In genomic region chr2:129232023-129232422, GRCm38 (mm10) we compare ENCODE assay signal across 10 mouse cellular contexts. TPM values are rescaled to one million over a fixed set of nuclear protein-coding genes. Genes with fewer than 3 reads are reported as not detected.
DNase-seq lines count a peak whose midpoint lies in the region; ATAC-seq lines count a peak whose summit lies in the region.
"Had no signal": no experiment of that assay in that cellular context is flagged by ENCODE, and none has a peak within 500 bp of the region (broad histone marks: within the 10 kb centered on the region; RNA-seq: fewer than 3 reads in every experiment).

No protein-coding gene starts in this region.

- H3K27me3 ChIP-seq in forebrain, embryonic 15.5 days, result no peaks in the 10 kb centered on the region
- H3K27me3 ChIP-seq in forebrain, embryonic 12.5 days, result no peaks in the 10 kb centered on the region
- no peaks in the 10 kb centered on the region for H3K27me3 ChIP-seq in neural tube, embryonic 15.5 days (replicated peaks)
- H3K27me3 ChIP-seq: neural tube, embryonic 13.5 days had no signal

- no peak overlapping the region for H3K9ac ChIP-seq in forebrain, embryonic 15.5 days (replicated peaks)
- H3K9ac ChIP-seq in forebrain, embryonic 12.5 days, result no peak overlapping the region
- H3K9ac ChIP-seq in neural tube, embryonic 15.5 days (replicated peaks), result no peak overlapping the region
- H3K9ac ChIP-seq: neural tube, embryonic 13.5 days had no signal

- peak; percentile 95 for ATAC-seq in forebrain, embryonic 15.5 days (replicated peaks)
- no peak for ATAC-seq in forebrain, embryonic 12.5 days (ENCODE audit: low FRiP score)
- no peak for ATAC-seq in neural tube, embryonic 15.5 days (ENCODE audit: low FRiP score)

- no peaks in the 10 kb centered on the region for H3K36me3 ChIP-seq in forebrain, embryonic 15.5 days
- no peaks in the 10 kb centered on the region for H3K36me3 ChIP-seq in forebrain, embryonic 12.5 days (replicated peaks)
- H3K36me3 ChIP-seq in neural tube, embryonic 15.5 days, result no peaks in the 10 kb centered on the region
- H3K36me3 ChIP-seq: neural tube, embryonic 13.5 days had no signal

- no peak overlapping the region for H3K4me3 ChIP-seq in forebrain, embryonic 15.5 days
- no peak overlapping the region for H3K4me3 ChIP-seq in forebrain, embryonic 12.5 days (replicated peaks)
- no peak overlapping the region for H3K4me3 ChIP-seq in neural tube, embryonic 15.5 days (replicated peaks)
- H3K4me3 ChIP-seq: neural tube, embryonic 13.5 days had no signal

- H3K9me3 ChIP-seq in forebrain, embryonic 15.5 days, result no peaks in the 10 kb centered on the region
- H3K9me3 ChIP-seq in forebrain, embryonic 12.5 days, result no peaks in the 10 kb centered on the region
- no peaks in the 10 kb centered on the region for H3K9me3 ChIP-seq in neural tube, embryonic 15.5 days (replicated peaks)
- H3K9me3 ChIP-seq: neural tube, embryonic 13.5 days had no signal

- DNase-seq in frontal cortex, adult 2 months (ENCODE audit: extremely low spot score in 1 of 2, low spot score in 1 of 2), result peak; percentile 87 to 94
- peak; percentile 73 for DNase-seq in left cerebral cortex, adult 11 months (ENCODE audit: low spot score)
- DNase-seq in right cerebral cortex, adult 18-20 months, result peak; percentile 93
- DNase-seq in B cell, adult 2 months, result no peak
- DNase-seq in gastrocnemius, adult 8-10 months (ENCODE audit: low spot score in 2 of 2), result no peak

- WGBS in forebrain, embryonic 15.5 days, result 48% methylated on average over 4 of the region's 4 CpGs
- 77% methylated on average over 4 of the region's 4 CpGs for WGBS in forebrain, embryonic 12.5 days
- 69% methylated on average over 4 of the region's 4 CpGs for WGBS in neural tube, embryonic 15.5 days

- H3K4me2 ChIP-seq in forebrain, embryonic 15.5 days (replicated peaks), result no peak overlapping the region
- no peak overlapping the region for H3K4me2 ChIP-seq in forebrain, embryonic 12.5 days
- no peak overlapping the region for H3K4me2 ChIP-seq in neural tube, embryonic 15.5 days
- H3K4me2 ChIP-seq: neural tube, embryonic 13.5 days had no signal

- peaks cover 16% of the 10 kb centered on the region for H3K4me1 ChIP-seq in forebrain, embryonic 15.5 days
- no peaks in the 10 kb centered on the region for H3K4me1 ChIP-seq in forebrain, embryonic 12.5 days
- H3K4me1 ChIP-seq in neural tube, embryonic 15.5 days, result no peaks in the 10 kb centered on the region
- H3K4me1 ChIP-seq: neural tube, embryonic 13.5 days had no signal

- peak overlapping the region; percentile 49; the same call in 1 of the 2 replicates for H3K27ac ChIP-seq in forebrain, embryonic 15.5 days (replicated peaks)
- H3K27ac ChIP-seq in forebrain, embryonic 12.5 days, result no peak overlapping the region
- no peak overlapping the region for H3K27ac ChIP-seq in neural tube, embryonic 15.5 days (replicated peaks)
- H3K27ac ChIP-seq: macrophage; neural tube, embryonic 13.5 days had no signal

RNA-seq across cellular contexts. Expression of gene Slc20a1, which starts 33.5 kb away (rescaled TPM):
- 58.8 TPM in 2 replicates for polyA plus RNA-seq in forebrain, embryonic 15.5 days (2015; fragmentation: Nextera tagmentation; extraction: Ambion mirVana)
- polyA plus RNA-seq in forebrain, embryonic 12.5 days (2016; fragmentation: Nextera tagmentation; extraction: Ambion mirVana), result 61.6 and 63.1 TPM in 2 replicates
- polyA plus RNA-seq in frontal cortex, adult 2 months (2012; rRNA removed), result 159 and 177 TPM in 2 replicates
- 10 to 100 TPM in 1 of 4 experiments, 1 to 10 TPM in 3; 7.5 to 11.3 (median 8.6) TPM for total RNA-seq in gastrocnemius, adult 8-10 months (2022)
- polyA plus RNA-seq in neural tube, embryonic 15.5 days (2015; fragmentation: Nextera tagmentation; extraction: Ambion mirVana), result 48.2 and 48.9 TPM in 2 replicates

Comparison
In these comparisons a context has a peak if more than half of its experiments do, and no peak if none do; other contexts are left out.
1. DNase-seq: peak in frontal cortex, adult 2 months (2 of 2), left cerebral cortex, adult 11 months (single experiment) and right cerebral cortex, adult 18-20 months (single experiment); none in B cell, adult 2 months (0 of 2) and gastrocnemius, adult 8-10 months (0 of 2).